Mouse (Mus musculus) forebrain, embryonic 13.5 days (tissue): Measurements from ENCODE around the gene Dmrta1. TPM values are rescaled to one million over a fixed set of nuclear protein-coding genes. Genes with fewer than 3 reads are reported as not detected.

Source experiments
- ATAC-seq: fragments of 200-750 bp; cut with Nextera tagmentation; 2 replicates; pipeline ENCODE4 v1.8.0; 2017
- H3K27ac ChIP-seq: fragments of 300-500 bp; sonication (generic); 2 replicates; pipeline ENCODE4 v1.5.1; 2015; ENCODE audit warnings: inconsistent platforms, mild to moderate bottlenecking, moderate library complexity
- H3K27me3 ChIP-seq: fragments of 300-500 bp; sonication (generic); 2 replicates; pipeline ENCODE4 v1.6.1; 2015; ENCODE audit warnings: mild to moderate bottlenecking, inconsistent platforms
- H3K36me3 ChIP-seq: fragments of 300-500 bp; sonication (generic); 2 replicates; pipeline ENCODE4 v1.6.1; 2015; ENCODE audit warnings: mild to moderate bottlenecking, inconsistent platforms; ENCODE audit not compliant: poor library complexity, severe bottlenecking
- H3K4me1 ChIP-seq: fragments of 300-500 bp; sonication (generic); 2 replicates; pipeline ENCODE4 v1.6.1; 2015; ENCODE audit warnings: inconsistent platforms
- H3K4me2 ChIP-seq: fragments of 300-500 bp; sonication (generic); 2 replicates; pipeline ENCODE4 v1.6.1; 2015; ENCODE audit warnings: inconsistent platforms, mild to moderate bottlenecking, moderate library complexity
- H3K4me3 ChIP-seq: fragments of 300-500 bp; sonication (generic); 2 replicates; pipeline ENCODE4 v1.5.1; 2015; ENCODE audit warnings: mild to moderate bottlenecking, inconsistent platforms
- H3K9ac ChIP-seq: fragments of 300-500 bp; sonication (generic); 2 replicates; pipeline ENCODE4 v1.6.1; 2015; ENCODE audit warnings: mild to moderate bottlenecking, inconsistent platforms
- H3K9me3 ChIP-seq: fragments of 300-500 bp; sonication (generic); replicated peaks from 2 replicates; pipeline ENCODE4 v1.6.1; 2016; ENCODE audit warnings: inconsistent platforms
- WGBS: fragments of 180-500 bp; shearing (Covaris S2); methylation state at CpG from one replicate; pipeline ENCODE4 v1.1.7; 2015; 5-methylcytosine and 5-hydroxymethylcytosine counted together
- polyA plus RNA-seq: library from polyadenylated mRNA; unstranded; fragments of >200 nt; fragmentation: Nextera tagmentation; extraction: Ambion mirVana; gene quantifications from 2 replicates; pipeline ENCODE4 v1.2.1, GENCODE M21; 2015

Gene Dmrta1
- 3.0 and 3.4 TPM in 2 replicates for polyA plus RNA-seq

- Histone ChIP-seq H3K36me3 (no peaks in the 10 kb centered on the region), H3K4me3 (no peak within 1 kb of the TSS), H3K9ac (no peak within 1 kb of the TSS), H3K27me3 (no peaks in the 10 kb centered on the region), H3K4me2 (no peak within 1 kb of the TSS), H3K27ac (peak within 1 kb of the TSS; percentile 6; the same call in 1 of the 2 replicates), H3K9me3 (no peaks in the 10 kb centered on the region), H3K4me1 (peaks cover 22% of the 10 kb centered on the region; the same call in 1 of the 2 replicates)
- peak; percentile 66; the same call in 1 of the 2 replicates for ATAC-seq
- WGBS: 29% methylated on average over 5 of the region's 5 CpGs
These were observed at the start of gene Dmrta1 for GRCm38 (mm10) chr4:89679195-89679594. Gene Dmrta1, plus strand, starts transcription at chr4:89679436.

DNA sequence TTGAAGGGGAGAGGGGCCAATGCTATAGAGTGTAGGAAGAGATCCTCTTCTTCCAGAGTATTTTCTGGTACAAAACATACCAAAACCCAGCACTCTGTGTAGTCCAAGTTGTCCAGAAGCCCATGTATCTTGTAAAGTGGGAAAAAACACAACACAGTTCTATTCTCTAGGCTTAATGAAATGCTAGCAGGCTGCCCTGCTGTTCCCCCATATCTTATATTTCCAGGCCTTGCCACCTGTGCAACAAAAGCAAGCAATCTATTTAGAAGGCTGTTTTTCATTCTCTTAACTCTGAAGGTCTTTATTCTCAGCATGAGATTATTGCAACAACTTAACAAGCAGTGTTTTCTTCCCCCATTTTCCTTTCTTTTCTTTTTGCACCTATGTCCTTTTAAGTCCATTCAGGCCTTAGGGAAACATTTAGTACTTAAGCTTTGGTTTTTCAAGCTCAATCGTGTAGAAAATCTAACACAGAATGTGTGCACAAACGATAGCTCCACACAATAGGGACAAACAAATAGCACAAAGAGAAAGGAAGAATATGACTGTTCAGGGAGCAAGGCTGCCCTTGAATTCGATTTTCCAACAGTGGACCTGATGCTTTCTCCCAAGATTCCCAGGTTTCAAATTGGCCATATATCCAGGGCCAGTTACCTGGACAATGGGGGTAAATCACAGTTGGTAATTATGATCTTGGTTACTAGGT lies 48.7 kb upstream of the Dmrta1 start:
- H3K27ac ChIP-seq: no peak overlapping the region
- H3K4me3 ChIP-seq: no peak overlapping the region
- H3K36me3 ChIP-seq: no peaks in the 10 kb centered on the region
- 3% methylated on average over 3 of the region's 3 CpGs for WGBS
- H3K9me3 ChIP-seq: no peaks in the 10 kb centered on the region
- no peak overlapping the region for H3K4me2 ChIP-seq
- H3K4me1 ChIP-seq: peaks cover 16% of the 10 kb centered on the region
- no peaks in the 10 kb centered on the region for H3K27me3 ChIP-seq
- ATAC-seq: peak; percentile 59; the same call in 1 of the 2 replicates
- no peak overlapping the region for H3K9ac ChIP-seq

DNA sequence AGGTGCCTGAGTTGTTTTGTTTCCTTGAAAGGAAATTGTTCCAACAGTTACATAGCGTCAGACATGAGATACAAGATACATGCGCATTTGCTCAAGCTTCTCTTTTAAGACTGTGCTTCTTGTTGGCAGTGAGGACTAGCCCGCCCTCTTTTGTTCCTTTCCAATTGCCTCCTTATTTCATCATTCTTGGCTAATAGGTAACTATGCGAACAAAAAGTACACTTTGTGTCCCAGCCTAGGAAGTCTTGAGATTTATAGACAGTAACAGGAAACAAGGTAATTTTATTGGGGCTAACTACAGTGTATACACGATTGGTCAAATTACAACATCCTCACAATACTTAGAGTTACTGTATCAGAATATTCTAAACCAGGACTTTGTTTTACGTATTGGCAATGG lies 47.7 kb upstream of the Dmrta1 start:
- H3K9me3 ChIP-seq: no peaks in the 10 kb centered on the region
- H3K4me1 ChIP-seq: peaks cover 16% of the 10 kb centered on the region
- H3K9ac ChIP-seq: no peak overlapping the region
- ATAC-seq: no peak
- H3K27ac ChIP-seq: no peak overlapping the region
- H3K4me3 ChIP-seq: no peak overlapping the region
- no peaks in the 10 kb centered on the region for H3K27me3 ChIP-seq
- no peaks in the 10 kb centered on the region for H3K36me3 ChIP-seq
- no peak overlapping the region for H3K4me2 ChIP-seq
- WGBS: 51% methylated on average over 6 of the region's 6 CpGs

DNA sequence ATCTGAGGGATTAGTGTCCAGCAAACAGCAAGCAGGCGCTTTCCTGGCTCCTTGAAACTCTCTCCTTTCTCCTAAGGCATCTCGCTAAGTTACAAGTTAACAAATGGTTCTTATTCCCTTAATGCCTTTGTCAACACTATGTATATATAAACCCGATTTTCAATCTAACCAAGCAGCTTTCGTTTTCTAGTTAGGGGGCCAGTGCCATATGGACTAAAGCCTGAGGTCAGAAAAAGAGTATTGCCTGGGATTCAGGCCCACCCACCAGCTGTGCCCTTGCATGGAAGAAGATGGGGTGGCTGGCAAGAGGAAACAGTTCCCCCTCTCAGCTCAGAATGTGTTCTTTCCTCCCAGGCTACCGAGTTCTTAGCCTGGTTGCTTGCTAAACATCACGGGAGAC lies 40.6 kb upstream of the Dmrta1 start:
- Histone ChIP-seq H3K27me3 (no peaks in the 10 kb centered on the region), H3K9me3 (no peaks in the 10 kb centered on the region), H3K4me1 (peaks cover 8% of the 10 kb centered on the region), H3K27ac (no peak overlapping the region), H3K4me2 (no peak overlapping the region), H3K4me3 (no peak overlapping the region), H3K36me3 (no peaks in the 10 kb centered on the region), H3K9ac (no peak overlapping the region)
- WGBS: 12% methylated on average over 6 of the region's 6 CpGs
- ATAC-seq: peak; percentile 41; the same call in 1 of the 2 replicates

GRCm38 (mm10) chr4:89644235-89645115 lies 34.8 kb upstream of the Dmrta1 start:
- no peak overlapping the region for H3K4me2 ChIP-seq
- no peak overlapping the region for H3K9ac ChIP-seq
- WGBS: 38% methylated on average over 9 of the region's 9 CpGs
- H3K9me3 ChIP-seq: no peaks in the 10 kb centered on the region
- H3K36me3 ChIP-seq: no peaks in the 10 kb centered on the region
- H3K27me3 ChIP-seq: no peaks in the 10 kb centered on the region
- H3K4me3 ChIP-seq: no peak overlapping the region
- no peak for ATAC-seq
- H3K4me1 ChIP-seq: peaks cover 15% of the 10 kb centered on the region
- H3K27ac ChIP-seq: peak overlapping the region; percentile 31; the same call in 1 of the 2 replicates

DNA sequence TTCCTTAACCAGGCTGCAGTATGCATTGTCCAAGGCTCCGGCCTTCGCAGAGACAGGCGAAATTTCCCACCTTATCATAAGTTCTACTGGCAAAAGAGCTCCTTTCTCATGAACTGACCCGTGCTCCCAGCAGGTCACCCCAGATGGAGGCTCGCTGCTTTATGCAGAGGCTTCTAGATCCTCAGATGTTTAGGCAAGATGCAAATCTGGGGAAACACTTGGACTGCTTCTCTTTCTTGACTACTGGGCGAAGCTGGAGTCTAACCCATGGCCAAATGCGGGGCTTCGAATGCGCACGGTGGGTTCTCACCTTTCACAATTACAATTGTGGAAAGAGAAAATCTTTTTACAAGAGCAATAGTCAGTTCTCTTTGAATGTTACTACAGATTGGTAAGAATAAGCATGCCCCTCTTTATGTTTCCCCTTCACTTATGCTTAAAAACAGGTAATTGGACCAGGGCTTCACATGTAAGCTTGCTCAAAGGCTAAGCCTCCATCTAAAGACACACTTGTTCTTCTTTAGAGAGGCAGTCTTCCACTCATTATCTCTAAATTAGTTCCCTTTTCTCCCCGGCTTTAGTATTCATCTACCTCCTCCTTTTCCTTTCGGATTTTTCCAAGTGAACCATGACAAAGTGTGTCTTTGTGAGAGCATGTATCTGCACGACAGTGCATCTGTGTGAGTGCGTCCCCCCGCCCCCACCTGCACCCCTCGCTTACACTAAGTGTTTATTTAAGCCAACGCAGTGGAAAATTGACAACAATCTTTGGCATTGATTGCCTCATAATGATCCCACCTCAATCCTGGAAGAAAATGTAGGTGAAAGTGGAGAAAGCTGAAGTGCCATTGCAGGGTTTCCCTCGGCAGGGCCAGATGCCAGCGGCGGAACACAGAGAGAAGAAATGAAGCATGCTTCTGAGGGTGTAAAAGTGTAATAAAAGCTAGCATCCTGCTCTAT lies 28.6 kb upstream of the Dmrta1 start:
- no peaks in the 10 kb centered on the region for H3K36me3 ChIP-seq

GRCm38 (mm10) chr4:89651312-89651686 lies 27.9 kb upstream of the Dmrta1 start:
- Histone ChIP-seq H3K4me1 (peaks cover 23% of the 10 kb centered on the region), H3K27me3 (no peaks in the 10 kb centered on the region), H3K4me3 (no peak overlapping the region), H3K9ac (no peak overlapping the region), H3K27ac (peak overlapping the region; percentile 79), H3K9me3 (no peaks in the 10 kb centered on the region), H3K4me2 (peak overlapping the region; percentile 43), H3K36me3 (no peaks in the 10 kb centered on the region)
- 9% methylated on average over 2 of the region's 2 CpGs for WGBS
- peak; percentile 36 for ATAC-seq

More for the DNA sequence above, 28.6 kb upstream of the Dmrta1 start:
- H3K27me3 ChIP-seq: no peaks in the 10 kb centered on the region
- 12% methylated on average over 20 of the region's 20 CpGs for WGBS
- H3K4me2 ChIP-seq: peak overlapping the region; percentile 43
- H3K4me3 ChIP-seq: no peak overlapping the region
- peak; percentile 90 for ATAC-seq
- no peak overlapping the region for H3K9ac ChIP-seq
- H3K4me1 ChIP-seq: peaks cover 23% of the 10 kb centered on the region
- H3K27ac ChIP-seq: peak overlapping the region; percentile 79
- no peaks in the 10 kb centered on the region for H3K9me3 ChIP-seq

DNA sequence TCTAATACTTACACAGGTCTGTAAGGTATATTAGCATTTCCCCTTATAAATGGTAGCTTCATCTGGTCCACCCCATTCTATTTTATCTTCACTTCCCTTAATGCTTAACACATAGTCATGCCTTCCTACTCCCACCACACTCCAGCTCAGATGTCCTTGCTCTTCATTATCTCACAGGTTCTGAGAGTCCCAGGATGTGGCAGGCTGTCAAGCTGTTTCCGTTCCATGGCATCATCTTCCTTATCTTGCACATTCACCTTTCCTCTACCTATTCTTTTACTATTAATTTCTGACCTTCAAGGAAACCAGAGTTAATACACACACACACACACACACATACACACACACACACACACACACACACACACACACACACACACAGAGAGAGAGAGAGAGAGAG lies 27.5 kb upstream of the Dmrta1 start:
- H3K36me3 ChIP-seq: no peaks in the 10 kb centered on the region
- no peaks in the 10 kb centered on the region for H3K9me3 ChIP-seq
- WGBS: 60% methylated on average over 1 of the region's 1 CpGs
- no peak for ATAC-seq
- no peak overlapping the region for H3K4me2 ChIP-seq
- no peak overlapping the region for H3K4me3 ChIP-seq
- peaks cover 23% of the 10 kb centered on the region for H3K4me1 ChIP-seq
- H3K27me3 ChIP-seq: no peaks in the 10 kb centered on the region
- H3K27ac ChIP-seq: peak overlapping the region; percentile 31; the same call in 1 of the 2 replicates
- H3K9ac ChIP-seq: no peak overlapping the region

GRCm38 (mm10) chr4:89663406-89663805 lies 15.8 kb upstream of the Dmrta1 start:
- no peak for ATAC-seq
- 39% methylated on average over 2 of the region's 2 CpGs for WGBS

GRCm38 (mm10) chr4:89674711-89675110 lies 4.5 kb upstream of the Dmrta1 start:
- no peaks in the 10 kb centered on the region for H3K9me3 ChIP-seq
- ATAC-seq: no peak
- H3K9ac ChIP-seq: no peak overlapping the region
- no peaks in the 10 kb centered on the region for H3K27me3 ChIP-seq
- no peaks in the 10 kb centered on the region for H3K36me3 ChIP-seq
- H3K4me2 ChIP-seq: no peak overlapping the region
- peaks cover 19% of the 10 kb centered on the region; the same call in 1 of the 2 replicates for H3K4me1 ChIP-seq
- WGBS: 87% methylated on average over 3 of the region's 3 CpGs
- H3K27ac ChIP-seq: no peak overlapping the region
- no peak overlapping the region for H3K4me3 ChIP-seq

More at GRCm38 (mm10) chr4:89663406-89663805, 15.8 kb upstream of the Dmrta1 start:
- Histone ChIP-seq H3K4me1 (peaks cover 5% of the 10 kb centered on the region; the same call in 1 of the 2 replicates), H3K9ac (no peak overlapping the region), H3K4me2 (no peak overlapping the region), H3K36me3 (no peaks in the 10 kb centered on the region), H3K4me3 (no peak overlapping the region), H3K27ac (no peak overlapping the region), H3K27me3 (no peaks in the 10 kb centered on the region), H3K9me3 (no peaks in the 10 kb centered on the region)

- Histone ChIP-seq H3K27me3 (no peaks in the 10 kb centered on the region), H3K9ac (no peak overlapping the region), H3K4me3 (no peak overlapping the region), H3K4me2 (no peak overlapping the region), H3K9me3 (no peaks in the 10 kb centered on the region), H3K4me1 (peaks cover 22% of the 10 kb centered on the region; the same call in 1 of the 2 replicates), H3K36me3 (no peaks in the 10 kb centered on the region), H3K27ac (no peak overlapping the region)
- peak; percentile 56; the same call in 1 of the 2 replicates for ATAC-seq
- WGBS: 6% methylated on average over 7 of the region's 7 CpGs
These were observed 1.3 kb upstream of the Dmrta1 start for GRCm38 (mm10) chr4:89677903-89678302.
